Mouse (Mus musculus) erythroblast, adult 5-6 weeks (primary cell): ENCODE data around the gene Adamtsl1. TPM values are rescaled to one million over a fixed set of nuclear protein-coding genes. Genes with fewer than 3 reads are reported as not detected.

Source experiments
- ATAC-seq: replicated peaks from 2 replicates; pipeline ENCODE4 v1.8.0; 2016; ENCODE audit warnings: moderate number of reproducible peaks, mild to moderate bottlenecking, moderate TSS enrichment, inconsistent platforms; ENCODE audit not compliant: poor library complexity, low FRiP score, severe bottlenecking
- total RNA-seq, 2 experiments: library from RNA; stranded (forward) in 1 of 2; stranded (reverse) in 1 of 2; fragments of 150-400 nt in 1 of 2; fragments of 200-764, 138-1000 nt in 1 of 2; gene quantifications; 2 replicates each; pipeline versions ENCODE4 v1.2.3 to v1.2.4; 2015 to 2017; ENCODE audit warnings: low replicate concordance in 2 of 2

Adamtsl1 gene
- total RNA-seq, 2 experiments from 2014 or later, result not detected

GRCm38 (mm10) chr4:85782511-85782910 is 268.5 kb downstream of the Adamtsl1 start:
- ATAC-seq, result no peak

DNA sequence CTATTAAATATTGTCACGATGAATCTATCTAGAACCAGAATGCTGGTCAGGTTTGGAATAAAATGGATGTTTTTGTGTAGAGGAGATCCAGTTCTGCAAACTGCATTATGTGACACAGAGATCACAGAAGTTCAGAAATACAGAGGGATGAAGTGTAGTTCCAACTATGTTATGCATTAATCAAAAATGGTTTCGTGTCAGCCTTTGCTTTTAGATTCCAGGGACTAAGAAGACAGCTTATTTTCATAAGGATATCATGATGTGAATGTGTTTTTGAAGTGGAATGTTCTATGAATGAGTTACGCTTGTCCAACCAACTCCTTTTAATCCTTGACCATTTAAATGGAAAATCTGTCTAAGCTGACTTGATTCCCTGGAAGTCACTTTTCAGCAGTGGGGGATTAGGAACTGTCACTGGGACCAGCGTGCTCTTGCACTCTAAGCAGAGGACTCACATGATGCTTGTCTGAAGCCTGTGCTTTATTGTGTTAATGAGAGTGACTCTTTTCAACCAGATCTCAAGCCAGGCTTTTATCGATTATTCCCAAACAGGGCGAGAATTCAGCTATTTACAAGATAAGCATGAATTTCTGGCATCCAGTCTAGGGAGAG is 269.9 kb downstream of the Adamtsl1 start:
- no peak for ATAC-seq

DNA sequence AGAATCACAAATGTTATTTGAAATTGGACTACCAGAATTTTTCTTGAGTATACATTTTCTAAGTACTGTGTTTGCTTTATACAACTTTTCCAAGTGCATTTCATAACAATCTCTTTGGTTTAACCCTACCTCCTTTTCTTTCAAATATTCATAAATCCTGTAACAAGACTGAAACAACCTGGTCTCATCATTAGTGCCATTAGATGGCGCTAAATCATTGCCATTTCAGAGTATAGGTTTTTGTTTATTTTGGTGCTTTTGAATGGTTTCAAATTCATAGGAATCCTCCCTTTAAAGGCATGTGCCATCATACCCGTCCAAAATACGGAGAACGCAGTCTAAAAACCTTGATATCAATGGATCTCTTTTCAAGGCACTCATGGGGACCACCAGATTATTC is 270.5 kb downstream of the Adamtsl1 start:
- no peak for ATAC-seq

- ATAC-seq, result no peak
Observed at GRCm38 (mm10) chr4:85790226-85790625, 276.3 kb downstream of the Adamtsl1 start.

DNA sequence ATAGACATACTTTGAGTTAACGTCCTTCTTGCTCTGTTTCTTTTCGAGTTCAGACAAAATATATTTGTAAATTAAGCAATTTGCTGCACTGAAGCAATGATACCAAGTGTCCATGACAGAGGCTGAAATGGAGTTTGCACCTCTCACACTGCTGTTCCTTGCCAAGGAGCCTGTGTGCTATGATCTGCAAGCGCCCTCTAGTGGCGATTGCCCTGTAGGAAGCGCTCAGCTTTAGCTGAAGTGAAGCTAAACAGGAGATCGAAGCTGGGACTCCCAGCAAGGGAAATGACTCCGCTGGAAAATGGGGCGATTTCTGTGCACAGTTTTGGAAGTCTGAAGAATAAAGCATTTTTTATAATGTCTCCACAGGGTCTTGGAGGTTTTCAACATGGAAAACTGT is 287.8 kb downstream of the Adamtsl1 start:
- no peak for ATAC-seq

GRCm38 (mm10) chr4:85814418-85814817 is 300.4 kb downstream of the Adamtsl1 start:
- ATAC-seq, result no peak

DNA sequence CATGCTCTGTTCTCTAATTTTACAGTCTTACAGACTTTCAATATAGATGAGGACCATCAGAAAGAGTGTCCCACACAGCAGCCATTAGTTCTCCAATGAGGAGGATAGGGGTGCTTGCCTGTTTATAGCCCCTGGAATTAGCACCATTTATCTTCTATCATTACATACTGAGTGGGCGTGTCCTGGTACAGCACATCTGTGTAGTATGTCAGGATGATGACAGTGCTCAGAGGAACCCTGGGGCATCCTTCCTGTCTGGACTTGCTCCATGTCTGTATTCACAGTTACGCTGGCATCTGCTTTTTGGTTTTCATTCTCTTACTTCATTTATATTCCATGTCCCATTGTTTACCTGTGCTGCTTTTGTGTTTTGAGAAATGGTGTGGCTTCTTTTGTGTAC is 304.5 kb downstream of the Adamtsl1 start:
- no peak for ATAC-seq

GRCm38 (mm10) chr4:85819169-85819568 is 305.2 kb downstream of the Adamtsl1 start:
- no peak for ATAC-seq

DNA sequence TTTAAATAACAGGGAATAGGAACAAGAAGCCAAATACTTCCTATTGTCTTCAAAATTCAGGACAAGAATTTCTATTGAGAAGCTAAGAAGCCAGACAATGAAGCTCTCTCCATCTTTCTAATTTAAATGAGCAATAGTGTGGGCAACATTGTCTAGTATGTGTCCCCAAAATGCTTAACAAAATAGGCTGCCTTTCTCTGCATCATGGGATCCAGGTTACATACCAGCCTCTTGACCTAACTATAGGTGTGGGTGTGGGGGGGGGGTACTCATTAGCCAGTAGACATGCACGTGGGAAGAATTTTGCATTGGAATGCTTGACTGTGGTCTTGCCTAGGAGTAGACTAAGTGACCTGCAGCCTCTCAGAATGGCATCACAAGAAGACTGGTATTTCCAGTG is 305.9 kb downstream of the Adamtsl1 start:
- no peak for ATAC-seq

- ATAC-seq, result no peak
Observed at GRCm38 (mm10) chr4:85823952-85824704, 310.2 kb downstream of the Adamtsl1 start.

- no peak for ATAC-seq
Observed at GRCm38 (mm10) chr4:85824705-85825085, 310.7 kb downstream of the Adamtsl1 start.

DNA sequence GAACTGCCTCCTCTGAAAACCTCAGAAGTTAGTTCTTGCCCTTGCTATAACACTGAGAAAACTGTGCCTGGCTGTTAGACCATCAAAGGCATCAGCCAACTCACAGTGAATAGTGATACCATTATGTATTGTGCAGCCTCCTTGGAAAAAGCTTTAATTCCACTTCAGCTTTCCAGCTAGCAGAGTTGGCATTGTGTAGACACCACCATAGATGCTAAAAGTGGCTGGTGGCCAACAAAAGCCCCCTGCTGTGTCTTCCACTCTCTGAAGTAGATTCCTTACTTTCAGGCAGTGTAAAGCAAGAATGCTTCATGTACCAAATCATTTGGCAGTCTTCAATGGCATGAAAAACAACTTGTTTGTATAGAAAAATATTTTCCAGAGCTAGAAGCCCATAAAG is 323.1 kb downstream of the Adamtsl1 start:
- ATAC-seq, result no peak

DNA sequence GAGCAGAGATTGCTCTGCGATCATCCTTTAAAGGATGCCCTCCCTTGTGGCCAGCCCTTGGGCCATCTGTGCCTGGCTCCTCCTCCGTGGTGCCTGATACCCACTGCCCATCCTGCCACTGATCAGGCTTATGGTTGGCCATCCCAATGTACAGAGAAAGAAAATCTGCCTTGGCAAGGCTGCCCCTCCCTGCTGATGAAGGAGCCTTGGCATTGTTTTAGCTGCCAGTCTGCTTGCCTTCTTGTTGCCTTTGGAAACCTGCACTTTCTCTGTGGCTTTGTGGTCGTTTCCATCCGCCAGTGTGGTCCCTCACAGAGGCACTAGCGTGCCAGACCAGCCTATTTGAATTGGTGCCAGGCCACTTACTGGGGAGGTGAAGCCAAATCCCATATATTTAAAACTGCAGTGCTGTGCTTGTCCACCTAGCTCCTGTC is 323.6 kb downstream of the Adamtsl1 start:
- no peak for ATAC-seq

- no peak for ATAC-seq
Observed at GRCm38 (mm10) chr4:85838031-85838430, 324.1 kb downstream of the Adamtsl1 start.

- ATAC-seq, result no peak
Observed at GRCm38 (mm10) chr4:85842113-85842512, 328.1 kb downstream of the Adamtsl1 start.

- no peak for ATAC-seq
Observed at GRCm38 (mm10) chr4:85844381-85844780, 330.4 kb downstream of the Adamtsl1 start.

GRCm38 (mm10) chr4:85845931-85846330 is 332.0 kb downstream of the Adamtsl1 start:
- no peak for ATAC-seq

- no peak for ATAC-seq
Observed at GRCm38 (mm10) chr4:85853401-85853800, 339.4 kb downstream of the Adamtsl1 start.

DNA sequence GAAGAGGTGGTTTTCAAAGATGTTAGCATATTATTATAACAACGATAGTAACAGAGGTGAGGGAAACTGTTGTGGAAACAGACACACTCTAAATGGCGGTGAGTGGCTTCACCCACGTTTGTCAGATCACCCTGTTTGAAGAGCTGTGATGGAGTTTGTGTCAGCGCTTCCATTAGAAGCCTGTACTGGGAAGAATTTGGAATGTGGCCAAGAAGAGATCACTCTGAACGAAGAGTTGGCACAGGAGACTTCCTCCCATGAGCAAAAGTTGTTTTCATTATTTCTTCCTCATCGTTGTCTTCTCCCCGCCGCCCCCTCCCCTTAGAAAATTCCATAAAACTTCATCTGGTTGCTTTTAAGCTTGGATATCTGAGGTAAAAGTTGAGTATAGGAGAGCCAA is 340.5 kb downstream of the Adamtsl1 start:
- no peak for ATAC-seq

GRCm38 (mm10) chr4:85879376-85879775 is 365.4 kb downstream of the Adamtsl1 start:
- no peak for ATAC-seq

DNA sequence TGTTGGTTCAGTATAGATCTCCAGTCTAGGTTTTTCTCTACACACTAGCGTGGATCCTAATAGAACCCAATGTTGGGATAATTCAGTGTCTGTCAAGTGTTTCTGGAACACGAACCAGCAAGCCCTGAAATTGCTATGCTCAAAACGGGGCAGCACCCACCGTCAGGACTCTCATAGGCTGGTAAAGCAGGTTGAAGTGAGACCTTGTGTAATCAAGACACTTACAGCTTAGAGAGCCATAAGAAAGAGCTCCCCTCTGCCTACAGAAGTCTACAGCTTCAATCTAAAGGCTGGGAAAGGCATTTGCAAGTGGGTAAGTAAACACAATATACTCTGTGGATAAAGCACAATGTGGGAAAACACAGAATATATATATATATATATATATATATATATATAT is 367.3 kb downstream of the Adamtsl1 start:
- ATAC-seq, result no peak

DNA sequence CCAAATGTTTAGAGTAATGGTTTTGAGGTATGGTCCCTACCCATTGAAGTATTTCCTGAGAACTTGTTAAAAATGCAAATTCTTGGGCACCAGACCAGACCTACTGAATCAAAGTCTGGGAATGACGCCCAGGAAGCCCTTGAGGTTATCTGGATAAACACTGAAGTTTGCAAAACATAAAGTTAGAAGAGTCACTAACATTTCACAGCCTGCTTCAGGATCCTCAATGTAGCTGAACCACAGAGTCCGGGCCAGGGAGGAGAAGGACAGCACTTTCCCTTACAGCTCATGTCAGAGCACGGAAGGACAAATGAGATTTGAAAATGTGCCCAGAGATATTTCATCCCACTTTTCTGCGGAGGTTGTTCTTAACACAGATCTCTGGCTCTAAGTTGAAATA is 370.1 kb downstream of the Adamtsl1 start:
- ATAC-seq, result no peak
